Mouse (Mus musculus) retina, embryonic 14.5 days (tissue): ENCODE results near the gene Gata2.
A peak's percentile ranks its signal among the peaks of the same experiment; 100 is the strongest.

ENCODE experiments used
- DNase-seq: peaks from one replicate; pipeline ENCODE4 v3.0.0-alpha.2; 2015; ENCODE audit warnings: low spot score

The Gata2 gene

DNA sequence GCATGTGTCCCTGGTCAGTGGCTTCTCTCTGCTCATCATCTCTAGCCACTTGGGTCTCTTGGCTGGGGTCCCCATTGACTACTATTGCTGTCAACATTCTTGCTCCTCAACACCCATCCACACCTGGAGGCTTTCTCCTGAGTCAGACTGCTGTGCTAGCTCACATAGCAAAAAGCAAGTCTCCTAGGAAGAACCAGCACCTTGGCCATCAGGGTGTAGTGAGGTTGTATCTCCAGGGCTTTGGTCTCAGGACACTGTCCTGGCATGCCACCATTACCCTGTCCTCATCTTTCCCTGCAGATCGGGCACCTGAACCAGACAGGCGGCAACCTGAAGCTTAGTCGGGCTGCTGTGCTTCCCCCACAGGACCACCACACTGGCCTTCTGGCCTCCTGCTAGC is 14.6 kb downstream of the Gata2 start:
- no peak for DNase-seq

DNA sequence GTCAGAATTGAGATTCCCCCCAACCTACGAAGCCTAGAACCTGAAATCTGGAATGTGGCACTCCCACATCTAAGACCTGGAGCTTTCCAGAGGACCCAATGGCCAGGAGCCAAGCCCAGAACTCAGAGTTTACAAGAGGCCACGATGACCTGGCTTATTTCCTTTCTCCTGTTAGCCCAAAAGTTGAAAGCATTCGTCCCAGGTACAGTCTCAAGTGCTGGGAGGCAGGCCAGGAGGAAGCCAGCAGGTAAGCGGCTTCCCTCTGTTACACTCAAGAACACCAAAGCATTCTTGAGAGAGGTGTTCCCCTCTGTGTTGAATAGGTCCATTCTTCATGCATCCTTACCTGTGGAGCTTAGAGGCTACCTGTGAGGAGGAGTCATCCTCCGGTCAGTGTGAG is 15.8 kb downstream of the Gata2 start:
- DNase-seq = no peak

DNA sequence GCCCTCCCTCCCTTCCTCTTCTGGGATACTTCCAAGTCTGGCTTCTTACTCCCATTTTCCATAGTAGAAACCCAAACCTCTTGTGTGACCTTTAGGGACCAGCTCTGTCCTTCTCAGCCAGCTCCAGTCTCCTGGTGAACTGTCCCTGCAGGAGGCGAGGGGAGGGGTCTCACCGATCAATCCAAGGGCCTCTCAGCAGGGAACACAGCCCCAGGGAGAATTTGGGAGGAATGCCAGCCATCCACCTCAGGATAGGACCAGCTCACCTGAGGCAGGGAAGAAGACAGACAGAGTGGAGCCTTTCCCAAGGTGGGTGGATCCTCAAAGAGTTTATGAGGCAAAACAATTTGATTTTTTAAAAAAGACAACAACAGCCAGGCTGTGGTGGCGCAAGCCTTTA is 16.5 kb downstream of the Gata2 start:
- DNase-seq = no peak

DNA sequence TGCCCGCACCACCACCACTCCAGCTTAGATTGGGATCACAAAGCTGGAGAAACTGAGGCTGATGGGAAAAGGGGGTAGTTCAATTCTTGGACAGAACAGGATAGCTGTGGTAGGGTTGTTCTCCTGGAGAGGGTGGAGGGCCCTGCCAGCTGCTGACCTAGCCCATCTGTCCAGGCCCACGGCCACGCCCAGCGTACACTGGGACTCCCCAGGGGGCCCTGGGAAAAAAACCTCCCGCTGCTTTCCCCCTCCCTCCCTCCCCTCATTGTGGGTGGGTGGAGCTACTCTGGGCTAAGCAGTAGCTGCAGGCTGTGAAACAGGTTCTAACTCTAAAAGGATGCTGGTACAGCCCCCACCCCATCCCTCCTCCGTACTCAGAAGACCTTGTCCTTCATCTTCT is 22.1 kb downstream of the Gata2 start:
- no peak for DNase-seq

DNA sequence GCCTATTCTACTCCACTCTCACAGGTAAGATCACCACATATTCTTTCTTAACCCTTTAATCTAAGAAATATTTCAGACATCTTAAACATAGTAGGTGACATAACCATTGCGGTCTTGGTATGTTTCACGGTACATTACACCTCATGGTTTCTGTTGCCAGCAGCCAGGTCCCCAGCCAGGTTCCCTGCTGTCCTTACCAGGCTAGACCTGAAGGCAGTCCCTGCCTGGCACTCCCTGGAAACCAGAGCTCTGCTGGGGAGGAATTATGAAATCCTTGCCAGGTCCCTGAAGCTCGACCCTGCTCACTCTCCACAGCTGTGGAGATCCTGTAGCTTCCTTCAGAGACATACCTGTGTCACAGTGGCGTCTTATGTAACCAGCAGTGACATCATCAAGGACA is 22.5 kb downstream of the Gata2 start:
- no peak for DNase-seq

DNA sequence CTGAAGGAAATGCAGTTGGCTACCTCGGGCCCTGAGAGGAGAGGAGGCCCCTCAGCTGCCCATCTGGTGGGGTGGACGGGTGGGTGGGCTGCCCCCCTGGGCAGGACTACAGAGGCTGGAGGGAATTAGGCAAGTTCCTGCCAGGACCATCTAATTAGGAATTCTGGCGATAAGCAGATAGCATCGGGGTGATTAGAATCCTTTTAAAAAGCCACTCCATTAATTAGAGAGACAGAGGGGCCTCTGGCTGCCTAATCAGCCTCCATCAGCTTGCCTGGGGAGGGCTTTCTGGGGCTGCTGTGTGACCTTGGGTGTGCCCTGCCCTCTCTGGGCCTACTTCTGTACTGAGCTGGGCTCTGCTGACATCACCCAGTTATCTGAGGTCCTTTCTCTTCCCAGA is 25.4 kb downstream of the Gata2 start:
- DNase-seq = peak; percentile 15

DNA sequence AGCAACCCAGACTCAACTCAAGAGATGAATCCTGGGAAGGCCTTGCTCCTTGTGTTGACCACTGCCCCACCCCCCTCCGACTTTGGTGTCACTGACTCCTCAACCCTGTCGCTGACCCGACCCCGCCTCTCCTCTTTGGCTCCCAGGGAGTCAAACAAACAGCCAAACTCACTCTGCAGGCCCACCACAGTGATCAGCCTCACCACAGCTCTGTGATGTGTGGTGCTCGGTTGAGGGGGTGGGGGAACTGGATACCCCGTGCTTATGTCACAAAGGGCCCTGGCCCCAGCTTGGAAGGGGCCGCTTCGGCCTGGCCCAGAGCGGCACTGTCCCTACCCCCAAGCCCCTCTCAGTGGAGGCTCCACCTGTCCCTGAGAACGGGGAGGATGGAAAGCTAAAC is 28.3 kb downstream of the Gata2 start, which contains the start of gene Dnajb8:
Gene Dnajb8 (plus strand): TSS at position 301 of the 400 bp plus-strand sequence.
- DNase-seq = no peak

DNA sequence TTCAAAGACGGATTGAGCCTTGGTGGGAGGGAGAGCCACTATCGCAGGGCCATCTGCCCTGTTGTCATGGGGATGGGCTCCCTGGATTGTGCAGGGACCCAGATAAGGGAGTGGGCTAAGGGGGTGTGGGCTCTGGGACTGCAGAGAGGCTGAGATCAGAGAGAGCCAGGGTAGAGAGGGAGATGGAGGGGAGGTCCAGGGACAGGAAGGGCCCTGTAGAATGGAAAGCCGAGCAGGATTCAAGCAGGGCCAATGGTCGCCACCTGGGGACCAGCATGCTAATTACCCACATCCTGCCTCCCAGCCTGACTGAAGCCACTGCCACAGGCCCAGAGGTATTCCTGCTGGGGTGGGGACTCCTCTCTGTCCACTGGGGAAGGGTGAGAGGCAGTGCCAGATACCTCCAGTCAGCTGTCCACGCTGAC is 32.9 kb downstream of the Gata2 start:
- DNase-seq = peak; percentile 54

DNA sequence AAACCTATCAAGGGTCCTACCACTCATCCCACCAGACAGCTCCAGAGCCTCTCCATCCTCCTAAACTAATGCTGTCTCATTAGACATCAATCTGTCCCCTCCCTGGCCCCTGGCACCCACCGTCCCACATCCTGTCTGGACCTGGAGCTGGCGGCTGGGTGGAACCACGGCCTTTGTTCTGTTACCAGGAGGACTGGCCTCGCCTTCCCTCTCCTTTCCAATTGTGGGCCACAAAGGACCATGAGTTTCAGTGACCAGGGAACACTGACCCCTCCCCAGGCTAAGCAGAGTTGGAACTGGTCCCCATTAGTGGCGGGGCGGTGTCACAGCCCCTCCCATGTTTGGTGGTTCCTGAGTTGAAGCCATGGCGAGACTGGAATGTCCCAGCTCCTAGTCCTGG is 33.8 kb downstream of the Gata2 start:
- DNase-seq = no peak

DNA sequence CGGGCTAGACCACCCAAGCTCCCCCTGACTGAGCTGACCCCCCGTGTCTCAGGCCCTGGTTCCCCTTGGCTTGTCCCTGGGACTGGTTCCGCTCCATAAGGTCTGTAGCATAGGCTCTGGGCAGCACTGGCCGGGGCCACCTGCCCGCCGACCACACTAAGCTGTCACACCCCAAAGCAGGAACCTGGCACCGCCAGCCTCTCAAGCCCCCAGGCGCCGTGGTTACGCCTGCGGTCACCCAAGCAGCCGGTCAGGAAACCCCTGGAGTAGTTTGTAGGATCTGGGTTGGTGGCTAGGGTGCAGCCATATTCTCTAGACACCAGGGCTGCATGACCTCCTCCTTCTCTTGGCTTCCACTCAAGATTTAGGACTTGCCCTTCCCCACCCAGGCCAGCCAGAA is 35.5 kb downstream of the Gata2 start:
- DNase-seq = no peak

DNA sequence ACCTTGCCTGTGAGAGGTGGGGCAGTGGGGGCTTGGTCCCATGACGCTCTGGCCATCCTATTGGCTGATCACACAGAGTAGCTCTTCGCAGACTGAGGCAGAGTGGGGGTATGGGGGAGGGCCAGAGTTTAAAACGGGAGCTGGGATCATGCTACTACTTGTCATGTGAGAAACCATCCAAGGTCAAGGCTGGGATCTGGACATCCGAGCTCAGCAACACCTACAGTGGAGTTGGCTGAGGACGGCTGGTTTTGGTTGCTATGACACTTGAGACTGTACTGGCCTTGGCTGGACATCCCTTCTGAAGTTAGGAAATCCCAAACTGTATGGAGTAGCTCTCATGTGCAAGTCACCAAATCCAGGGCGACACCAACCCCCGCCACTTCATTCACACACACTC is 38.1 kb downstream of the Gata2 start:
- DNase-seq = no peak

DNA sequence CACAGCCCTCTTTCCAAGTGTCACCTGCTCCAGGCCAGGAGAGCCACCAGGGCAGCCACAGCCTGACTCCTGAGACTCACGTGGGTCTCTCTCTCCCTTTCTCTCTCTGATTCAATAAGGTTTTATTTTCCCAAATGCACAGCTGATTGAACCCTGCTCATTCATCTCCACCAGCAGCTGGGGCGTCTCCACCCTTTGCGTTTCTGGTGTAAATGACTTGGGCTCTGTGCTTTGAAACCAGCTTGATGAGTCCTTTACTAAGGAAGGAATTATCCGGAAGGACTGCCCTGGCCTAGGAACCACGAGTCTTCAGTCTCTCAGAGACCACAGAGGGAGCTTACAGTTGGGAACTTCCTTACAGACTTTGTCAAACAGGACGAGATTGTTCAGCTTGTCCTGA is 38.5 kb downstream of the Gata2 start:
- DNase-seq = no peak

DNA sequence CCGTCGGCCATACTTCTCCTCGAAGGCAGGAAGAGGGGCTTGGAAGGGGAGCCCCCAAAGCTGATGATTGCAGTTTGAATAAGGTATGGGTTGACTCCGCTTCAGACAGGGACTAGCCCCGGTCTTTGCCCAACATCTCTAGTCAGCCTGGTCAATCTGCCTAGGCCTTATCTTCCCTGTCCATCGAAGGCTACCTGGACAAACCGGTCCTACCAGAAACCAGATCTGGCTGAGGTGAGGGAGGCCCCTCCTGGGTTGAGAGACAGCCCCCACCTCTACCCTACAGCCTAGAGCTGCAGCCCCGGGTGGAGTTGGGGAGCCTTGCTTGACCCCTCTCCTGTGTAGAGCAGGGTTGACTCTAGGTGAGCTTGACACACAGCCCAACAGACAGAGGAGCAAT is 40.3 kb downstream of the Gata2 start:
- no peak for DNase-seq

DNA sequence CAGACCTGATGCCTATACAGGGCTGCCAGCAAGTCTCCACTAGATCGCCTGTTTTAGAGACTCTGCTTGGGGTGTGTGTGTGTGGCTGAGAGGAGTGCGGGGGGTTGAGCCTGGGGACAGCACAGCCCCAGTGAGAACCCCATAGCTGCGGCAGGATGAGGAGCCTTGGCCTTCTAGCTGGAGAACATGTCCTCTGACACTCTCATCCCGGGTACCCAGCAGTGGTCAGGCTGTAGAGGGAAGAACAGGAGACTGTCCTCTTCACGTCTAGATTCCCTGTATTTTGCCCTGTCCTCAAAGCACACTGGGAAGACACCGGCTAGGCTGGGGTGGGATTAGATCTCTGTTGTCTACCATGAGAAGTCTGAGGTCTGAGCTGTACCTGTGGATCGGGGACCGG is 41.8 kb downstream of the Gata2 start:
- DNase-seq = no peak

DNA sequence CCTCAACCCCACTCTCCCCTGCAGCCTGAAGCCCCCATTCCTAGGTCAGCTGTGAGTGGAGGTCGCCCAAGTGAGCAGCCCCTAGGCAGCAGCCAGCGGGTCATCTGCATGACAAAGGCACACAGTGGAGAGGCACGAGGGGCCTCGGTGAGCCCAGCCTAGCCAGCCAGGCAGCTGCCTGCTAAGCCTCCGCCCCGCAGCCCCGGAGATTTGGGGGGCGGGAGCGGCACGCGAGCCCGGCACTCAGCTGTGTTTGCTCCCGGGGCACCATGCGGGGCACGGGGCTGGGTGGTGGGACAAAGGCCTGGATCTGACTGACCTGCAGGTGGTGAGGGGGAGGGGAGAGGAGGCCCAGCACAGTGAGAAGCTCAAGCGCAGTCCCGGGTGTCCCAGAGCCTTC is 42.3 kb downstream of the Gata2 start:
- DNase-seq = peak; percentile 62

DNA sequence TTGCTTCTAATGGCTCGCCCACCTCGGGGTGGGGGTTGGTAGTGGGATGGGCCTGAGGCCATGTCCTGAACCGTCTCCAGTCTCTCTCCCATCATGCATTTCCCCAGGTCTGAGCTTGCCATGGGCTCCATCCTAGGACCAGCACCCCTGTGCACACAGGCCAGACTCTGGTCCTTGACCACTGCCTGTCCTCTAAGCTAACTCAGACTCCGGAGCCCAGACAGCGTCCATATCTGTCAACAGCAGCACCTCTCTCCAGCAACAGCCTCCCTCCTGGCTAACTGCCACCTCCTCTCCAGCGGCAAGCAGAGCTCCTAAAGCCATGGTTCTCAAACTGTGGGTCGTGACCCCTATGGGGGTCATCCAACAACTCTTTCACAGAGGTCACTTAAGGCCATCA is 42.8 kb downstream of the Gata2 start:
- no peak for DNase-seq

DNA sequence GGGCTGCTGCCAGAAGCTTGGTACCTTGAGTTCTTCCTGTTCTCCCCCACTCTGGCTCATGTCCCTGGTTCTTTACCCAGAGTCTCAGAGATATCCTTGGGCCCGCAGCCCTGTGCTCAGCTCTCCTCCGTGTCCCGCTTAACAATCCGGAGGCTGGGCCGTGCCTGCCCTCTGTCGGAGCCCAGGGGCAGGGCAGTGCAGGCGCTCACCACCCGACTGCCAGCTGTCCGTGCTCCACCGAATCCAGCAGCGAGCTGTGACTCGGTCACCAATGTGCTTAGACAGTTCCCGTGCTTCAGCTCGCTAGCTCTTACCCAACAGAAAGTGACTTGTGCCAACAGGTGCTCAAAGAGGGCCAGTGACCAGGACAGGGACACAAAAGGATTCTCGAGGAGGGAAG is 48.9 kb downstream of the Gata2 start:
- DNase-seq = peak; percentile 81

DNA sequence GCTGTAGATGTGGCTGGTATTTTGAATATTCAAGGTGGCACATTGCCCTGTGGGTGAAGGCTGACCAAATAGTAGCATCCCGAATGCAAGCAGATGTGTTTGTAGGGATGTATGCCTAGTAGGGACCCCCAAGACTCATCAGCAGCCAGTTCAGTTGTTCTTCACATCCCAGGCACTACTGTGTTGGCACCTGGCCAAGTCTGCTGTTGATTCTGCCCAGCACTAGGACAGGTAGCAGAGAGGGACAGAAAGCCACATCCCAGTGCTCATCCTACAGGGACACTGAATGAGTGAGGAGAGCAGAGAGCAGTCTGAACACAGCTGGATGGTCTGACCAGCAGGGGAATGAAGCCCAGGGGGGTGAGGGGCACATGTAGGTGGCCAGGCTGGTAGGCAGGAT is 55.5 kb downstream of the Gata2 start:
- DNase-seq = no peak

DNA sequence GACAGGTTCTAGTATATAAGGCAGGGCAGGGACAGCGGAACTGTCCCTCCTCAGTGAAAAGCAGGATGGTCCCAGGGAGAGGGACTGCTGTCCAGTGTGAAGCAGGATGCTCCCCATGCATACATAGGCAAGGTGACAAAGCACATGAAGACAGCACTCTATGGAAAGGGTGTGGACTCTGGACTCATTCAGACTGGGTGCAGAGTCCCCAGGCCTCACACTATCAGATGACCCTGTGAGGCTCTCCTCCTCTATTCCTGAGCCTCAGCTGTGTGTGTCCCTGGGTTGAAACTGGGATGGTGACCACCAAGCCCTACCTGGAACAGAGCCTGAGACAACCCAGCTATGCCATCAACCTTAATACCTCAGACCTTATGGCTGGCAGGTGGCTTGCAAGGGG is 57.7 kb downstream of the Gata2 start:
- no peak for DNase-seq

DNA sequence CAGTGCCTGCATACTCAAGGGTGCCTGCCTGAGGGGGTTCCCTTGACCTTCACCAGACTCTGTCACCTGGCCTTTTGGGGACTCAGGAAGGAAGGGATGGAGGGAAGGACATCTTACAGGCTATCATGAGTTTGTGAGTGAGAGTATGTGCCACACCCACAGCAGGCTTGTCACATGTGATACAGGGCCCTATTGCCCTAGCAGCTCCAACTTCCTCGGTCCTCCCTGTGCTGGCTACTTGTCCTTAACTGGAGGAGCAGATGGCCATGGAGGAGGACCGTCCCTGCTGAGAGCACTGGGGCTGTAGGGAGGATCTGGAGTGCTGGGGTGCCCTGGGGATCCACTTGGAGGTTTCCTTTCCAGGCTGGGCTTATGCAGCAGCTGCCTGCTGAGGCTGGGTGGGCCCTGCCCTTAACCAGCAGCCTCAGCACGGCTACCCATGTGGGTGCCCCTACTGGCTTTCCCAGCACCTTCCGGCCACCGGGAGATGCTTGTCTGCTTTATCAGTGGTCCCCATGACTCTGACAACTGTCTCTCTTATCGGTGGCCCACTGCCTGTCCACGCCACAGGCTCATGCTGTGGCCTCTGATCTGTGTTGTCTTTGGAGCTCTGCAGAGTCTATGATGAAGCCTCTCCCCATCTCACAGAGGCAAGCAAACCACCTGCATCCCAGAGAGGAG is 58.2 kb downstream of the Gata2 start:
- no peak for DNase-seq

DNA sequence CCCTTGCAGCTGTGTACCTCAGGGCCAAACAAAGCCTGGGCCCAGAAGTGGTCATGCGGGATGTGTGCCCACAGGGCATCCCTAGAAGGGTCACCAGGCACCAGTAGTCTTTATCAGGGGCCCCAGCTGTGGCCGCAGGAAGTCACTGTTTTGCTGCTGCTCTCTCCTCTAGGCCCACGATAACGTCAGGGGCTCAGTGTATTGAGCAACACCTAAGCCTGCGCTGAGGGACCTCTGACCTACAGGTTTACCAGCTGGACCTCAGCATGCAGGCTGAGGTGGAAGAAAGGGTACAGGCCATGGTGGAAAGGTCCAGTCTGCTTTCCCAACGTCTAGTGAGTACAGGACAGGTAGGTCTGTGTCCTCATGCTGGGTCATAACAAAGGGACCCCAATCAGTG is 60.4 kb downstream of the Gata2 start:
- DNase-seq = no peak

DNA sequence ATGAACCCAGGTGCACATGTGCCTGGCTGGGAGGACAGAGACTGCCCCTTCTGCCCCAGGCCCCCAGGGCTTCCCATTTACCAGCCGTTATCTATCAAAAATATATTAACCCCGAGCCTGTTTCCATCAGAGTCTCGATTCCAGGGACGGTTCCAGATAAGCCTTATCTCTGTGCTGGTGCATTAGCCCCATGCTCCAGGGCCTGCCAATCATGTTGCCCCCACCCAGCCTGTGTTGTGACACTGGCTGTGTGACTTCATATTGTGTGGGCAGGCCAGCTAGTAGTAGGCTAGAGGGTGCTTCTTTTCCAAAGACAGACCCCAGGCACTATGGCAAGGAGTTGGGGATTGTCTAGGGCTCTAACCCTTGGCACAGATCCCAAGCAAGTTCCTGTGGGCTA is 61.7 kb downstream of the Gata2 start:
- no peak for DNase-seq
